Mouse (Mus musculus): ENCODE data around the gene Pkig. TPM values are rescaled to one million over a fixed set of nuclear protein-coding genes. Genes with fewer than 3 reads are reported as not detected.

Pkig gene
- total and polyA plus RNA-seq, 3 experiments = 79.5 to 160 TPM; not detected in 1

GRCm38 (mm10) chr2:163611176-163611575 is 47.0 kb upstream of the Pkig start:
- Histone ChIP-seq H3K9ac (ENCODE audit: control insufficient read depth, low read depth, low read length, poor library complexity, severe bottlenecking) (no peak overlapping the region), H3K4me1 (ENCODE audit: control insufficient read depth in 1 of 2, insufficient read depth in 2 of 2, low read length in 2 of 2) (no peaks in the 10 kb centered on the region; a peak in 1 of 4 replicates), H3K9me3 (replicated peaks; ENCODE audit: insufficient read depth, low read length) (no peaks in the 10 kb centered on the region), H3K27me3 (ENCODE audit: control insufficient read depth in 1 of 2, insufficient read depth in 2 of 2, low read length in 2 of 2) (no peaks in the 10 kb centered on the region), H3K79me2 (ENCODE audit: control insufficient read depth, insufficient read depth, low read length, poor library complexity) (no peaks in the 10 kb centered on the region), H3K36me3 (ENCODE audit: control insufficient read depth in 1 of 2, insufficient read depth in 2 of 2, low read length in 2 of 2) (peaks cover 0 to 3% of the 10 kb centered on the region in 2 experiments; a peak in 1 of 4 replicates), H3K4me3 (ENCODE audit: control insufficient read depth in 1 of 2, insufficient read depth in 1 of 2, low read depth in 2 of 2, low read length in 2 of 2) (no peak overlapping the region), H3K27ac (ENCODE audit: control insufficient read depth, low read depth, low read length) (no peak overlapping the region)
- DNase-seq (ENCODE audit: low read depth, low spot score) = no peak
- TF ChIP-seq GABPA (IDR thresholded peaks at IDR 0.05; ENCODE audit: low read depth, low read length) (no peak), SIN3A (IDR thresholded peaks at IDR 0.05; ENCODE audit: low read length) (no peak), MYC (IDR thresholded peaks at IDR 0.05; ENCODE audit: low read depth, low read length) (no peak), POLR2AphosphoS2 (IDR thresholded peaks at IDR 0.05; ENCODE audit: low read length) (no peak), UBTF (IDR thresholded peaks at IDR 0.05; ENCODE audit: borderline replicate concordance, insufficient read depth, low read depth, low read length) (no peak), ZC3H11A (IDR thresholded peaks at IDR 0.05; ENCODE audit: low read depth, low read length) (no peak), MYB (IDR thresholded peaks at IDR 0.05; ENCODE audit: low read depth, low read length) (no peak), GATA1 (IDR thresholded peaks at IDR 0.05; ENCODE audit: low read depth, low read length) (no peak), RAD21 (IDR thresholded peaks at IDR 0.05; ENCODE audit: low read depth, low read length) (no peak), BHLHE40 (IDR thresholded peaks at IDR 0.05; ENCODE audit: borderline replicate concordance, low read depth, low read length) (no peak), TBP (IDR thresholded peaks at IDR 0.05; ENCODE audit: low read depth, low read length) (no peak), TCF12 (IDR thresholded peaks at IDR 0.05; ENCODE audit: low read depth, low read length) (no peak), E2F4 (IDR thresholded peaks at IDR 0.05; ENCODE audit: borderline replicate concordance, low read depth, low read length) (no peak), KAT2A (conservative IDR thresholded peaks at IDR 0.05; ENCODE audit: low read depth, low read length) (no peak), ZKSCAN1 (IDR thresholded peaks at IDR 0.05; ENCODE audit: low read depth, low read length) (no peak), TAL1 (IDR thresholded peaks at IDR 0.05; ENCODE audit: low read length) (no peak), MAFK (IDR thresholded peaks at IDR 0.05; ENCODE audit: borderline replicate concordance, low read depth, low read length) (no peak)

DNA sequence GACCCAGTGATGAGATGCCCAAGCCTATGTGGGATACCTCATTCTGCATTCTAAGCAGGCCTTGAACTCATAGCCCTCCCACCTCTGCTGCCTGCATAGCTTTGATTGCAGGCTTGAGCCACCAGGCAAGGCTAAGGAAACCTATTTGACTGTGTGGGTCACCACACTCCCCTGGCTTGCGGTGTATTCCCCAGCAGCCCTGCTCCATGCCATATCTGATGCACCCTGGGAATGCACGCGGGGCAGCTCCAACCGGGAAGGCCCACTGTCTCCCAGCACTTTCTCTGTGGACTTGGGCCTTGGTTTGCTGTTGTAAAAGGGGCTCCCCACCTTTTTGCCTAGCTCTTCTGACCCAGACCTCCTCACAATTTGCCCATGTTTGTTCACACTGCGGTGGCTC is 45.0 kb upstream of the Pkig start:
- Histone ChIP-seq H3K4me3 (ENCODE audit: control insufficient read depth in 1 of 2, insufficient read depth in 1 of 2, low read depth in 2 of 2, low read length in 2 of 2) (no peak overlapping the region), H3K4me1 (ENCODE audit: control insufficient read depth in 1 of 2, insufficient read depth in 2 of 2, low read length in 2 of 2) (no peaks in the 10 kb centered on the region; a peak in 1 of 4 replicates), H3K27me3 (ENCODE audit: control insufficient read depth in 1 of 2, insufficient read depth in 2 of 2, low read length in 2 of 2) (no peaks in the 10 kb centered on the region), H3K9me3 (replicated peaks; ENCODE audit: insufficient read depth, low read length) (no peaks in the 10 kb centered on the region), H3K36me3 (ENCODE audit: control insufficient read depth in 1 of 2, insufficient read depth in 2 of 2, low read length in 2 of 2) (peaks cover 0 to 3% of the 10 kb centered on the region in 2 experiments; a peak in 1 of 4 replicates), H3K9ac (ENCODE audit: control insufficient read depth, low read depth, low read length, poor library complexity, severe bottlenecking) (no peak overlapping the region), H3K27ac (ENCODE audit: control insufficient read depth, low read depth, low read length) (no peak overlapping the region), H3K79me2 (ENCODE audit: control insufficient read depth, insufficient read depth, low read length, poor library complexity) (no peaks in the 10 kb centered on the region)
- DNase-seq (ENCODE audit: low read depth, low spot score) = no peak
- TF ChIP-seq POLR2AphosphoS5 (IDR thresholded peaks at IDR 0.05; ENCODE audit: borderline replicate concordance, low read depth, low read length) = peak; percentile 81; the same call in 1 of the 2 replicates
- TF ChIP-seq UBTF (IDR thresholded peaks at IDR 0.05; ENCODE audit: borderline replicate concordance, insufficient read depth, low read depth, low read length) = no peak
- no peak for TF ChIP-seq MAX (IDR thresholded peaks at IDR 0.05; ENCODE audit: low read length)
- no peak for TF ChIP-seq SMC3 (IDR thresholded peaks at IDR 0.05; ENCODE audit: low read depth, low read length)
- no peak for TF ChIP-seq JUND (IDR thresholded peaks at IDR 0.05; ENCODE audit: low read depth, low read length)
- TF ChIP-seq RCOR1 (IDR thresholded peaks at IDR 0.05; ENCODE audit: low read depth, low read length) = no peak
